Mouse (Mus musculus) MEL (cell line): ENCODE results near the gene Gm10643. TPM values are rescaled to one million over a fixed set of nuclear protein-coding genes. Genes with fewer than 3 reads are reported as not detected.
A peak's percentile ranks its signal among the peaks of the same experiment; 100 is the strongest.

Source experiments
- DNase-seq: peaks from one replicate; pipeline ENCODE4 v3.0.0; 2011; ENCODE audit warnings: low read depth, low spot score
- H3K27ac ChIP-seq: 2 replicates; pipeline ENCODE4 v1.5.1; 2012; ENCODE audit warnings: low read depth, mild to moderate bottlenecking, control low read depth, low read length, moderate library complexity; ENCODE audit not compliant: control insufficient read depth
- H3K27me3 ChIP-seq, 2 experiments: fragments of 150-350 bp in 1 of 2; sonication (generic) in 1 of 2; 2 replicates each; pipeline ENCODE4 v1.6.1; 2012; ENCODE audit warnings: low read length in 2 of 2, mild to moderate bottlenecking in 2 of 2, improper control_type of control experiment in 1 of 2, moderate library complexity in 1 of 2; ENCODE audit not compliant: insufficient read depth in 2 of 2, control insufficient read depth in 1 of 2
- H3K36me3 ChIP-seq, 2 experiments: 2 replicates each; pipeline ENCODE4 v1.6.1; 2012 to 2014; ENCODE audit warnings: low read length in 2 of 2, improper control_type of control experiment in 1 of 2, inconsistent platforms in 1 of 2, mild to moderate bottlenecking in 1 of 2; ENCODE audit not compliant: insufficient read depth in 2 of 2, control insufficient read depth in 1 of 2
- H3K4me1 ChIP-seq, 2 experiments: fragments of 150-350 bp in 1 of 2; sonication (generic) in 1 of 2; 2 replicates each; pipeline ENCODE4 v1.6.1; 2012; ENCODE audit warnings: low read length in 2 of 2, improper control_type of control experiment in 1 of 2, mild to moderate bottlenecking in 1 of 2; ENCODE audit not compliant: insufficient read depth in 2 of 2, control insufficient read depth in 1 of 2
- H3K4me3 ChIP-seq, 2 experiments: fragments of 150-350 bp in 1 of 2; sonication (generic) in 1 of 2; 2 replicates each; pipeline ENCODE4 v1.5.1; 2012; ENCODE audit warnings: low read depth in 2 of 2, low read length in 2 of 2, mild to moderate bottlenecking in 2 of 2, moderate library complexity in 2 of 2, control low read depth in 1 of 2, improper control_type of control experiment in 1 of 2; ENCODE audit not compliant: control insufficient read depth in 1 of 2, insufficient read depth in 1 of 2
- H3K79me2 ChIP-seq: 2 replicates; pipeline ENCODE4 v1.6.1; 2012; ENCODE audit warnings: mild to moderate bottlenecking, low read length, moderate library complexity; ENCODE audit not compliant: control insufficient read depth, poor library complexity, insufficient read depth
- H3K9ac ChIP-seq: 2 replicates; pipeline ENCODE4 v1.6.1; 2012; ENCODE audit warnings: low read depth, mild to moderate bottlenecking, control low read depth, low read length, moderate library complexity; ENCODE audit not compliant: control insufficient read depth, poor library complexity, severe bottlenecking
- H3K9me3 ChIP-seq: fragments of 150-350 bp; sonication (generic); replicated peaks from 2 replicates; pipeline ENCODE4 v1.6.1; 2012; ENCODE audit warnings: mild to moderate bottlenecking, low read length, improper control_type of control experiment, moderate library complexity; ENCODE audit not compliant: insufficient read depth
- CHD1 ChIP-seq: IDR thresholded peaks from 2 replicates; pipeline ENCODE4 v1.6.1; 2012; ENCODE audit warnings: low read depth, mild to moderate bottlenecking, inconsistent platforms, low read length, improper control_type of control experiment
- CHD2 ChIP-seq: IDR thresholded peaks from 2 replicates; pipeline ENCODE4 v1.6.1; 2011; ENCODE audit warnings: low read length, improper control_type of control experiment
- CTCF ChIP-seq, 3 experiments: IDR thresholded peaks in 2 of 3; conservative IDR thresholded peaks in 1 of 3; 2 replicates each; pipeline ENCODE4 v1.5.1; 2011 to 2012; ENCODE audit warnings: low read length in 3 of 3, low read depth in 2 of 3, mild to moderate bottlenecking in 2 of 3, improper control_type of control experiment in 1 of 3, inconsistent platforms in 1 of 3, mixed read lengths in 1 of 3, moderate library complexity in 1 of 3; ENCODE audit not compliant: control insufficient read depth in 1 of 3, insufficient read depth in 1 of 3, poor library complexity in 1 of 3, severe bottlenecking in 1 of 3
- E2F4 ChIP-seq: IDR thresholded peaks from 2 replicates; pipeline ENCODE4 v1.6.1; 2011; ENCODE audit warnings: low read depth, low read length, improper control_type of control experiment, borderline replicate concordance
- ELF1 ChIP-seq: IDR thresholded peaks from 2 replicates; pipeline ENCODE4 v1.6.1; 2014; ENCODE audit warnings: low read depth, mild to moderate bottlenecking, inconsistent platforms, low read length, improper control_type of control experiment, moderate library complexity
- EP300 ChIP-seq, 2 experiments: IDR thresholded peaks; 2 replicates each; pipeline ENCODE4 v1.6.1; 2011; ENCODE audit warnings: improper control_type of control experiment in 2 of 2, low read length in 2 of 2, low read depth in 1 of 2, mild to moderate bottlenecking in 1 of 2
- ETS1 ChIP-seq: IDR thresholded peaks from 2 replicates; pipeline ENCODE4 v1.6.1; 2012; ENCODE audit warnings: low read depth, mild to moderate bottlenecking, inconsistent platforms, low read length, improper control_type of control experiment, moderate library complexity
- GATA1 ChIP-seq: IDR thresholded peaks from 2 replicates; pipeline ENCODE4 v1.6.1; 2011; ENCODE audit warnings: low read depth, low read length, improper control_type of control experiment
- HCFC1 ChIP-seq: IDR thresholded peaks from 2 replicates; pipeline ENCODE4 v1.6.1; 2012; ENCODE audit warnings: low read depth, mild to moderate bottlenecking, inconsistent platforms, low read length, improper control_type of control experiment, moderate library complexity
- KAT2A ChIP-seq: conservative IDR thresholded peaks from 2 replicates; pipeline ENCODE4 v1.6.1; 2012; ENCODE audit warnings: low read depth, low read length, improper control_type of control experiment, inconsistent platforms
- MAFK ChIP-seq: IDR thresholded peaks from 2 replicates; pipeline ENCODE4 v1.6.1; 2011; ENCODE audit warnings: low read depth, mild to moderate bottlenecking, low read length, improper control_type of control experiment, borderline replicate concordance
- MAX ChIP-seq: IDR thresholded peaks from 2 replicates; pipeline ENCODE4 v1.6.1; 2011; ENCODE audit warnings: low read length, improper control_type of control experiment
- MAZ ChIP-seq: IDR thresholded peaks from 2 replicates; pipeline ENCODE4 v1.6.1; 2012; ENCODE audit warnings: low read depth, mild to moderate bottlenecking, inconsistent platforms, low read length, improper control_type of control experiment
- MXI1 ChIP-seq: IDR thresholded peaks from 2 replicates; pipeline ENCODE4 v1.6.1; 2011; ENCODE audit warnings: mild to moderate bottlenecking, low read depth, low read length, improper control_type of control experiment
- MYB ChIP-seq: IDR thresholded peaks from 2 replicates; pipeline ENCODE4 v1.6.1; 2011; ENCODE audit warnings: mild to moderate bottlenecking, low read depth, low read length, improper control_type of control experiment
- MYC ChIP-seq: IDR thresholded peaks from 2 replicates; pipeline ENCODE4 v1.6.1; 2011; ENCODE audit warnings: low read depth, mild to moderate bottlenecking, low read length, improper control_type of control experiment, moderate library complexity
- NELFE ChIP-seq: IDR thresholded peaks from 2 replicates; pipeline ENCODE4 v1.6.1; 2011; ENCODE audit warnings: low read depth, low read length, improper control_type of control experiment
- POLR2A ChIP-seq, 2 experiments: IDR thresholded peaks; 2 replicates each; pipeline ENCODE4 v1.6.1; 2011 to 2012; ENCODE audit warnings: low read length in 2 of 2, mild to moderate bottlenecking in 2 of 2, control low read depth in 1 of 2, improper control_type of control experiment in 1 of 2, low read depth in 1 of 2, moderate library complexity in 1 of 2; ENCODE audit not compliant: control insufficient read depth in 1 of 2, insufficient read depth in 1 of 2, poor library complexity in 1 of 2
- POLR2AphosphoS2 ChIP-seq: IDR thresholded peaks from 2 replicates; pipeline ENCODE4 v1.6.1; 2011; ENCODE audit warnings: low read length, improper control_type of control experiment
- POLR2AphosphoS5 ChIP-seq: IDR thresholded peaks from 2 replicates; pipeline ENCODE4 v1.6.1; 2012; ENCODE audit warnings: low read depth, borderline replicate concordance, mild to moderate bottlenecking, inconsistent platforms, low read length, moderate library complexity, mixed read lengths
- RAD21 ChIP-seq: IDR thresholded peaks from 2 replicates; pipeline ENCODE4 v1.6.1; 2011; ENCODE audit warnings: mild to moderate bottlenecking, low read depth, low read length, improper control_type of control experiment
- RCOR1 ChIP-seq: IDR thresholded peaks from 2 replicates; pipeline ENCODE4 v1.6.1; 2012; ENCODE audit warnings: low read depth, mild to moderate bottlenecking, inconsistent platforms, low read length, improper control_type of control experiment
- SIN3A ChIP-seq: IDR thresholded peaks from 2 replicates; pipeline ENCODE4 v1.6.1; 2012; ENCODE audit warnings: low read length, improper control_type of control experiment, inconsistent platforms
- TBP ChIP-seq: IDR thresholded peaks from 2 replicates; pipeline ENCODE4 v1.8.0; 2011; ENCODE audit warnings: low read depth, low read length, improper control_type of control experiment
- TCF12 ChIP-seq: IDR thresholded peaks from 2 replicates; pipeline ENCODE4 v1.6.1; 2014; ENCODE audit warnings: low read depth, mild to moderate bottlenecking, inconsistent platforms, low read length, improper control_type of control experiment, moderate library complexity
- UBTF ChIP-seq: IDR thresholded peaks from 2 replicates; pipeline ENCODE4 v1.6.1; 2012; ENCODE audit warnings: low read depth, mild to moderate bottlenecking, inconsistent platforms, low read length, improper control_type of control experiment, moderate library complexity, borderline replicate concordance; ENCODE audit not compliant: insufficient read depth
- USF1 ChIP-seq: IDR thresholded peaks from 2 replicates; pipeline ENCODE4 v1.6.1; 2014; ENCODE audit warnings: low read depth, mild to moderate bottlenecking, inconsistent platforms, low read length, improper control_type of control experiment, moderate library complexity
- USF2 ChIP-seq, 2 experiments: IDR thresholded peaks; 2 replicates each; pipeline ENCODE4 v1.6.1; 2011 to 2012; ENCODE audit warnings: improper control_type of control experiment in 2 of 2, low read length in 2 of 2, borderline replicate concordance in 1 of 2, inconsistent platforms in 1 of 2, low read depth in 1 of 2, mild to moderate bottlenecking in 1 of 2; ENCODE audit not compliant: insufficient read depth in 1 of 2
- ZC3H11A ChIP-seq: IDR thresholded peaks from 2 replicates; pipeline ENCODE4 v1.6.1; 2012; ENCODE audit warnings: low read depth, mild to moderate bottlenecking, inconsistent platforms, low read length, improper control_type of control experiment
- ZKSCAN1 ChIP-seq: IDR thresholded peaks from 2 replicates; pipeline ENCODE4 v1.6.1; 2012; ENCODE audit warnings: low read depth, mild to moderate bottlenecking, inconsistent platforms, low read length, improper control_type of control experiment, moderate library complexity
- ZMIZ1 ChIP-seq: IDR thresholded peaks from 2 replicates; pipeline ENCODE4 v1.6.1; 2012; ENCODE audit warnings: low read depth, mild to moderate bottlenecking, inconsistent platforms, low read length, improper control_type of control experiment, moderate library complexity
- ZNF384 ChIP-seq: IDR thresholded peaks from 2 replicates; pipeline ENCODE4 v1.6.1; 2012; ENCODE audit warnings: low read depth, mild to moderate bottlenecking, inconsistent platforms, low read length, improper control_type of control experiment
- polyA plus RNA-seq, 2 experiments: library from polyadenylated mRNA; stranded (reverse) in 1 of 2; unstranded in 1 of 2; fragments of >175 nt in 1 of 2; fragments of >200 nt in 1 of 2; gene quantifications; 2 replicates each; pipeline versions ENCODE4 v1.2.1 to v1.2.4; 2012; ENCODE audit warnings: low replicate concordance in 2 of 2, low read depth in 1 of 2; ENCODE audit not compliant: insufficient read length in 2 of 2, insufficient read depth in 1 of 2, missing spikeins in 1 of 2
- total RNA-seq: library from RNA; depleted of rRNA; stranded (reverse); fragments of 300-350 nt; gene quantifications from 2 replicates; pipeline ENCODE4 v1.2.3, GENCODE M21; 2012

Gm10643 gene
- total and polyA plus RNA-seq, 3 experiments = 0.23 to 0.28 TPM; not detected in 1

- Histone ChIP-seq H3K9me3 (no peaks in the 10 kb centered on the region), H3K27me3 (no peaks in the 10 kb centered on the region), H3K9ac (no peak within 1 kb of the TSS)
These were observed 43.8 kb downstream of the Gm10643 start, which contains the start of gene Palm3 for GRCm38 (mm10) chr8:84021096-84021495. Gene Palm3, plus strand, starts transcription at chr8:84021471.

GRCm38 (mm10) chr8:84019738-84020137 is 45.2 kb downstream of the Gm10643 start:
- Histone ChIP-seq H3K27ac (no peak overlapping the region), H3K9me3 (no peaks in the 10 kb centered on the region), H3K79me2 (no peaks in the 10 kb centered on the region), H3K36me3 (no peaks in the 10 kb centered on the region; a peak in 1 of 4 replicates), H3K27me3 (no peaks in the 10 kb centered on the region), H3K4me1 (peaks cover 2 to 15% of the 10 kb centered on the region in 2 experiments; a peak in 1 of 4 replicates), H3K4me3 (peak overlapping the region in 1 of 2 experiments; percentile 20; a peak in 1 of 4 replicates), H3K9ac (peak overlapping the region; percentile 32)
- peak; percentile 47 for DNase-seq
- TF ChIP-seq RCOR1 = no peak
- no peak for TF ChIP-seq ZKSCAN1
- TF ChIP-seq ZC3H11A = no peak
- peak; percentile 78 for TF ChIP-seq MXI1
- peak; percentile 57; the same call in 1 of the 2 replicates for TF ChIP-seq USF1
- TF ChIP-seq ZMIZ1 = no peak
- no peak for TF ChIP-seq NELFE
- TF ChIP-seq MAZ = no peak
- TF ChIP-seq EP300 (IDR thresholded peaks at IDR 0.05; ENCODE audit: low read depth in 1 of 2, low read length in 2 of 2) = no peak
- TF ChIP-seq RAD21 = no peak
- TF ChIP-seq UBTF = no peak
- TF ChIP-seq ELF1 = no peak
- no peak for TF ChIP-seq POLR2AphosphoS2
- no peak for TF ChIP-seq CTCF (IDR thresholded peaks at IDR 0.05 in 2 of 3, conservative IDR thresholded peaks at IDR 0.05 in 1 of 3; ENCODE audit: control insufficient read depth in 1 of 3, insufficient read depth in 1 of 3, low read depth in 2 of 3, low read length in 3 of 3, poor library complexity in 1 of 3, severe bottlenecking in 1 of 3)
- no peak for TF ChIP-seq HCFC1
- TF ChIP-seq ETS1 = no peak
- peak; percentile 24; the same call in 1 of the 2 replicates for TF ChIP-seq SIN3A
- TF ChIP-seq MYB = no peak
- no peak for TF ChIP-seq E2F4
- TF ChIP-seq ZNF384 = no peak
- TF ChIP-seq GATA1 = no peak
- no peak for TF ChIP-seq MAFK
- no peak for TF ChIP-seq USF2 (IDR thresholded peaks at IDR 0.05; ENCODE audit: borderline replicate concordance in 1 of 2, insufficient read depth in 1 of 2, low read depth in 1 of 2, low read length in 2 of 2)
- TF ChIP-seq TCF12 = no peak
- peak; percentile 27; the same call in 1 of the 2 replicates for TF ChIP-seq MAX
- no peak for TF ChIP-seq POLR2AphosphoS5
- TF ChIP-seq CHD1 = no peak
- no peak for TF ChIP-seq KAT2A
- no peak for TF ChIP-seq POLR2A (IDR thresholded peaks at IDR 0.05; ENCODE audit: control insufficient read depth in 1 of 2, insufficient read depth in 1 of 2, low read depth in 1 of 2, low read length in 2 of 2, poor library complexity in 1 of 2)
- no peak for TF ChIP-seq CHD2
- no peak for TF ChIP-seq TBP

More at GRCm38 (mm10) chr8:84021096-84021495, 43.8 kb downstream of the Gm10643 start, which contains the start of gene Palm3:
- no peaks in the 10 kb centered on the region for H3K79me2 ChIP-seq
- peaks cover 2 to 15% of the 10 kb centered on the region in 2 experiments; a peak in 1 of 4 replicates for H3K4me1 ChIP-seq
- TF ChIP-seq CHD1 (no peak), SIN3A (no peak), KAT2A (no peak), MYC (no peak)
- no peaks in the 10 kb centered on the region; a peak in 1 of 4 replicates for H3K36me3 ChIP-seq
- H3K4me3 ChIP-seq = no peak within 1 kb of the TSS
- DNase-seq = no peak
- H3K27ac ChIP-seq = no peak within 1 kb of the TSS
